Mouse (Mus musculus): ENCODE data around the gene Stxbp6. TPM values are rescaled to one million over a fixed set of nuclear protein-coding genes. Genes with fewer than 3 reads are reported as not detected.
A peak's percentile ranks its signal among the peaks of the same experiment; 100 is the strongest.

Stxbp6 gene
- total and polyA plus RNA-seq, 2 experiments from 2014 or later, result 18.6 to 19.3 TPM

DNA sequence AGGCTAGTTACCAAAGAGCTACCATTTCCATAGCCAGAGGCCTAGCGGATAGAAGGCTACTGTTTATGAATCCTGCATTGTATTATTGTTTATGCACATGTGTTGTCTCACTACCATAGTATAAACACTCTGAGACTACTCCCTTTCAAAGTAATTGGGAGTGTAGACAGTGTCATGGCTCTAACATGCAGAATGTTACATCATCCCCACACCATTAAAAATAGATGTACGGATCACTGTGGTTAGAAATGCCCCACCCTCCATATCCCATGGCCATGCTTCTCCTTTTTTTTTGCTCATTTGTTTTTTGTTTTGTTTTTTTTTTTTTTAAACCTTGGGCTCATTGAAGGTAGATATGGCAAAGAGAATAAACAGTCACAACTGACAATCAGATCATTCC lies 154.9 kb downstream of the Stxbp6 start:
- Histone ChIP-seq H3K9me3 (ENCODE audit: low read length) (no peaks in the 10 kb centered on the region), H3K9ac (replicated peaks; ENCODE audit: low read length) (no peak overlapping the region), H3K36me3 (ENCODE audit: insufficient read depth, low read length) (no peaks in the 10 kb centered on the region), H3K4me2 (ENCODE audit: low read depth, low read length) (no peak overlapping the region), H3K4me1 (ENCODE audit: insufficient read depth, low read length) (no peaks in the 10 kb centered on the region), H3K27me3 (ENCODE audit: insufficient read depth, low read length) (no peaks in the 10 kb centered on the region), H3K4me3 (ENCODE audit: low read length) (no peak overlapping the region), H3K27ac (no peak overlapping the region)
- no peak for ATAC-seq
- TF ChIP-seq CTCF (IDR thresholded peaks at IDR 0.05; ENCODE audit: low read depth), result no peak
- no peak for DNase-seq (ENCODE audit: low spot score)
- 97% methylated on average over 2 of the region's 2 CpGs for WGBS

DNA sequence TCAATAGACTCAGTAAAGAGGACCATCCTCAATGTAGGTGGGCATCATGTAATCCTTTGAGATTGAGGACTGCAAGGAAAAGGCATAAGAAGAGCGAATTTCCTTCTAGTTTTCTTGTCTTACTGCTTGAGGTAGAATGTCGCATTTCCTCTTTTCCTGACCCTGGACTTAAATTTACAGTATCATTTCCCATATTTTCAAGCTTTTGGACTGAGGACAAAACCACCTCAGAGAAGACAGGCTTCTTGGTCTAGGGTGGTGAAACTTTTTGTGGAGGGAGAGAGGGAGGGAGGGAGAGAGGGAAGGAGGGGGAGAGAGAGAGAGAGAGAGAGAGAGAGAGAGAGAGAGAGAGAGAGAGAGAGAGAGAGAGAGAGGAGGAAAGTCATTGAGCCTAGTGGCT lies 155.6 kb downstream of the Stxbp6 start:
- no peak overlapping the region for H3K4me2 ChIP-seq (ENCODE audit: low read depth, low read length)
- ATAC-seq (no peak), DNase-seq (ENCODE audit: low spot score) (no peak)
- TF ChIP-seq CTCF (IDR thresholded peaks at IDR 0.05; ENCODE audit: low read depth), result no peak
- no peak overlapping the region for H3K27ac ChIP-seq
- H3K9me3 ChIP-seq (ENCODE audit: low read length), result no peaks in the 10 kb centered on the region
- H3K4me1 ChIP-seq (ENCODE audit: insufficient read depth, low read length), result no peaks in the 10 kb centered on the region
- WGBS, result 96% methylated on average over 2 of the region's 2 CpGs
- H3K4me3 ChIP-seq (ENCODE audit: low read length), result no peak overlapping the region
- H3K9ac ChIP-seq (replicated peaks; ENCODE audit: low read length), result no peak overlapping the region
- no peaks in the 10 kb centered on the region for H3K36me3 ChIP-seq (ENCODE audit: insufficient read depth, low read length)
- H3K27me3 ChIP-seq (ENCODE audit: insufficient read depth, low read length), result no peaks in the 10 kb centered on the region

DNA sequence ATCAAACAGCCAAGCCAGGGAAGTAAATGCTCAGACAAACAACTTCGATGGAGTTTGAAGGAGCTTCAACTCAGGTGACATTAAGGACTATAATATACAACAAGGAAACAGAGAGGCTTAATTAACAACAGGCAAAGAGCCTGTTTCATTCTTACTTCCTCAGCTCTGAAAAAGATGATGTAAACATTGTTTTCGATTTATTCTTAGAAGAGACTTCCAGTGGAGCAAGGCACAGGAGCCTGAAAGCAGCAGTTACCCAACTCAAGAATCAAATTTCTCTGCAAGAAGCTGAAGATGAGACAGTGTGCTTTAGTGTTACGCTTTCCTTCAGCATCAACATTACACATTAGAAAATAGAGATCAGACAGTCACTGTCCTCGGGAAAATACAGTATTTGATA lies 160.7 kb downstream of the Stxbp6 start:
- Histone ChIP-seq H3K4me1 (ENCODE audit: insufficient read depth, low read length) (no peaks in the 10 kb centered on the region), H3K36me3 (ENCODE audit: insufficient read depth, low read length) (no peaks in the 10 kb centered on the region), H3K4me3 (ENCODE audit: low read length) (no peak overlapping the region), H3K27ac (no peak overlapping the region), H3K27me3 (ENCODE audit: insufficient read depth, low read length) (no peaks in the 10 kb centered on the region), H3K4me2 (ENCODE audit: low read depth, low read length) (no peak overlapping the region), H3K9me3 (ENCODE audit: low read length) (no peaks in the 10 kb centered on the region), H3K9ac (replicated peaks; ENCODE audit: low read length) (no peak overlapping the region)
- ATAC-seq, result no peak
- no peak for DNase-seq (ENCODE audit: low spot score)
- TF ChIP-seq CTCF (IDR thresholded peaks at IDR 0.05; ENCODE audit: low read depth), result no peak
- WGBS, result 89% methylated on average over 4 of the region's 4 CpGs

GRCm38 (mm10) chr12:44908028-44908702 lies 166.3 kb downstream of the Stxbp6 start:
- no peak for TF ChIP-seq CTCF (IDR thresholded peaks at IDR 0.05; ENCODE audit: low read depth)
- H3K27ac ChIP-seq, result no peak overlapping the region
- 82% methylated on average over 3 of the region's 3 CpGs for WGBS
- no peak for ATAC-seq
- H3K9me3 ChIP-seq (ENCODE audit: low read length), result no peaks in the 10 kb centered on the region
- no peaks in the 10 kb centered on the region for H3K27me3 ChIP-seq (ENCODE audit: insufficient read depth, low read length)
- no peak for DNase-seq (ENCODE audit: low spot score)
- H3K4me3 ChIP-seq (ENCODE audit: low read length), result no peak overlapping the region
- H3K4me2 ChIP-seq (ENCODE audit: low read depth, low read length), result no peak overlapping the region
- H3K9ac ChIP-seq (replicated peaks; ENCODE audit: low read length), result no peak overlapping the region
- no peaks in the 10 kb centered on the region for H3K4me1 ChIP-seq (ENCODE audit: insufficient read depth, low read length)
- no peaks in the 10 kb centered on the region for H3K36me3 ChIP-seq (ENCODE audit: insufficient read depth, low read length)

GRCm38 (mm10) chr12:44906001-44906400 lies 168.5 kb downstream of the Stxbp6 start:
- H3K4me2 ChIP-seq (ENCODE audit: low read depth, low read length), result no peak overlapping the region
- no peaks in the 10 kb centered on the region for H3K36me3 ChIP-seq (ENCODE audit: insufficient read depth, low read length)
- no peak overlapping the region for H3K9ac ChIP-seq (replicated peaks; ENCODE audit: low read length)
- ATAC-seq (no peak), DNase-seq (ENCODE audit: low spot score) (no peak)
- no peak for TF ChIP-seq CTCF (IDR thresholded peaks at IDR 0.05; ENCODE audit: low read depth)
- H3K4me1 ChIP-seq (ENCODE audit: insufficient read depth, low read length), result no peaks in the 10 kb centered on the region
- no peak overlapping the region for H3K27ac ChIP-seq
- H3K4me3 ChIP-seq (ENCODE audit: low read length), result no peak overlapping the region
- WGBS, result 82% methylated on average over 2 of the region's 2 CpGs
- no peaks in the 10 kb centered on the region for H3K9me3 ChIP-seq (ENCODE audit: low read length)
- no peaks in the 10 kb centered on the region for H3K27me3 ChIP-seq (ENCODE audit: insufficient read depth, low read length)

GRCm38 (mm10) chr12:44903205-44903732 lies 171.2 kb downstream of the Stxbp6 start:
- Histone ChIP-seq H3K9ac (replicated peaks; ENCODE audit: low read length) (no peak overlapping the region), H3K27ac (no peak overlapping the region), H3K4me2 (ENCODE audit: low read depth, low read length) (no peak overlapping the region), H3K36me3 (ENCODE audit: insufficient read depth, low read length) (no peaks in the 10 kb centered on the region), H3K27me3 (ENCODE audit: insufficient read depth, low read length) (no peaks in the 10 kb centered on the region), H3K4me1 (ENCODE audit: insufficient read depth, low read length) (no peaks in the 10 kb centered on the region), H3K4me3 (ENCODE audit: low read length) (no peak overlapping the region), H3K9me3 (ENCODE audit: low read length) (no peaks in the 10 kb centered on the region)
- DNase-seq (ENCODE audit: low spot score) (peak; percentile 56), ATAC-seq (peak; percentile 67)
- no peak for TF ChIP-seq CTCF (IDR thresholded peaks at IDR 0.05; ENCODE audit: low read depth)
- WGBS, result 43% methylated on average over 1 of the region's 1 CpGs

GRCm38 (mm10) chr12:44899173-44899870 lies 175.2 kb downstream of the Stxbp6 start:
- H3K9me3 ChIP-seq (ENCODE audit: low read length), result no peaks in the 10 kb centered on the region
- no peak for ATAC-seq
- no peak for TF ChIP-seq CTCF (IDR thresholded peaks at IDR 0.05; ENCODE audit: low read depth)
- WGBS, result 80% methylated on average over 5 of the region's 5 CpGs
- H3K4me1 ChIP-seq (ENCODE audit: insufficient read depth, low read length), result no peaks in the 10 kb centered on the region
- no peak for DNase-seq (ENCODE audit: low spot score)
- no peak overlapping the region for H3K27ac ChIP-seq
- no peak overlapping the region for H3K9ac ChIP-seq (replicated peaks; ENCODE audit: low read length)
- no peaks in the 10 kb centered on the region for H3K36me3 ChIP-seq (ENCODE audit: insufficient read depth, low read length)
- no peaks in the 10 kb centered on the region for H3K27me3 ChIP-seq (ENCODE audit: insufficient read depth, low read length)
- H3K4me2 ChIP-seq (ENCODE audit: low read depth, low read length), result no peak overlapping the region
- H3K4me3 ChIP-seq (ENCODE audit: low read length), result no peak overlapping the region

All from hindbrain, postnatal 0 days (tissue).